Mouse (Mus musculus): ENCODE results near the gene Alpl. TPM values are rescaled to one million over a fixed set of nuclear protein-coding genes. Genes with fewer than 3 reads are reported as not detected.

Alpl gene
- total and polyA plus RNA-seq, 3 experiments: not detected

DNA sequence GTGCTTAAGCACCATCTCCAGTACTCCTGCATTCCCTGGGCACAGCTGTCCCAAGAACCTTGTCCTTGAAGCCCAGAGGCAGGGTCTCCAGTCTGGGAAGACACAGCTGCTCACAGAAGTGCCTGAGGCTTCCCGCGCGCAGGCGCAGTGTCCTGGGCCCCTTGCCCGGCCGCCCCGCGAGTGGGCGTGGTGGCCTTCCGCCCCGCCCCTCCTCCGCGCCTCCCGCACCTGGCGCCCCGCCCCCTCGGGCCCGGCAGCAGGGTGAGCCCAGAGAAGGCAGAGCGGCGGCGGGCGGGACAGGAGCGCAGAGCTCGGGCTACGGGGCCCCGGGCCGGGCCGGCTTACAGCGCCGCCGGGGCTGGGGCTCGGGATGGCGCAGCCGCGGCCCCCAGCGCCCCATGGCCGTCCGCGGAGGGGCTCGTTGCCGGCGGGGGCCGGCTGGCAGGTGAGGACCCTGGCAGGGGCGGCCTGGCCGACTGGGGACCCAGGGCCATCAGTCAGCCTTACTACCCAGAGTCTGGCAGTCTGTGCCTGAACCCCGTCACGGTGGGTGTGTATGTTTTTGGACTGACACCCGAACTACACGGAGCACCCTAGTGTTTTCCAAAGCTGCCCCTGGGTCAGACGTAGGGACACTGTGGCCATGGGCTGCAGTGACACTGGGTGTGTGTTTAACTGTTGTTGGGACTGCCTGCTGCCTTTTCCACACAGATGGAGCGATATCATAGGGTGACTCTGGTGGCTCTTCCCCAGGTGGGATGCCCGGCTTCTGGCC is 88.8 kb downstream of the Alpl start (continued):
- TF ChIP-seq POLR2A (IDR thresholded peaks at IDR 0.05; ENCODE audit: control insufficient read depth in 1 of 2, insufficient read depth in 1 of 2, low read depth in 1 of 2, low read length in 2 of 2, poor library complexity in 1 of 2): peak; percentile 35 to 62; a peak in 2 of 4 replicates
- no peak for TF ChIP-seq GATA1 (IDR thresholded peaks at IDR 0.05; ENCODE audit: low read depth, low read length)
- TF ChIP-seq ETS1 (IDR thresholded peaks at IDR 0.05; ENCODE audit: low read depth, low read length): no peak

DNA sequence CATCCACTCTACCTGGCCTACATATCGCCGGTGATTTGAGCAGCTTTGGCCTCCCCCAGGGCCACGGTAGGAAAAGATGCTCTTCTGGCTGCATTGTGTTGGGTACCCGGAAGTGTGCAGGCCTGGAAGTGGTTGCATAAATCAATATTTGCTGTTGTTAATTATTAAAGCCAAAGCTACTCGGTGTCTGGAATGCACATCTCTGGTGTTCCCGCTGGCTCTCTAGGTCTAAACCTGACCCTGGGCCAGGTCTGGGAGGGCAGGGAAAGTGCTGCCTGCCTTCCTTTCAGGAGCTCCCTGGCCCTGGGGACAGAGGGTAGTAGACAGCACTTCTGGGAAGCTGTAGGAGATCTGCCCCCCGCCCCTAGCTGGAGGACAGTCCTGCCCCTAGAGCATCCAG is 89.7 kb downstream of the Alpl start:
- no peak for DNase-seq (ENCODE audit: low read depth, low spot score)
- H3K27ac ChIP-seq (ENCODE audit: control insufficient read depth, low read depth, low read length): no peak overlapping the region
- H3K9ac ChIP-seq (ENCODE audit: control insufficient read depth, low read depth, low read length, poor library complexity, severe bottlenecking): no peak overlapping the region; the same call in 1 of the 2 replicates
- no peaks in the 10 kb centered on the region for H3K27me3 ChIP-seq (ENCODE audit: control insufficient read depth in 1 of 2, insufficient read depth in 2 of 2, low read length in 2 of 2)
- TF ChIP-seq NELFE (IDR thresholded peaks at IDR 0.05; ENCODE audit: low read depth, low read length) (no peak), MAX (IDR thresholded peaks at IDR 0.05; ENCODE audit: low read length) (no peak), ELF1 (IDR thresholded peaks at IDR 0.05; ENCODE audit: low read depth, low read length) (no peak), POLR2AphosphoS5 (IDR thresholded peaks at IDR 0.05; ENCODE audit: borderline replicate concordance, low read depth, low read length) (no peak), ZKSCAN1 (IDR thresholded peaks at IDR 0.05; ENCODE audit: low read depth, low read length) (no peak), POLR2A (IDR thresholded peaks at IDR 0.05; ENCODE audit: control insufficient read depth in 1 of 2, insufficient read depth in 1 of 2, low read depth in 1 of 2, low read length in 2 of 2, poor library complexity in 1 of 2) (no peak), GATA1 (IDR thresholded peaks at IDR 0.05; ENCODE audit: low read depth, low read length) (no peak), BHLHE40 (IDR thresholded peaks at IDR 0.05; ENCODE audit: borderline replicate concordance, low read depth, low read length) (no peak), MYC (IDR thresholded peaks at IDR 0.05; ENCODE audit: low read depth, low read length) (no peak), SMC3 (IDR thresholded peaks at IDR 0.05; ENCODE audit: low read depth, low read length) (no peak), MXI1 (IDR thresholded peaks at IDR 0.05; ENCODE audit: low read depth, low read length) (no peak), USF2 (IDR thresholded peaks at IDR 0.05; ENCODE audit: borderline replicate concordance in 1 of 2, insufficient read depth in 1 of 2, low read depth in 1 of 2, low read length in 2 of 2) (no peak)
- H3K79me2 ChIP-seq (ENCODE audit: control insufficient read depth, insufficient read depth, low read length, poor library complexity): no peaks in the 10 kb centered on the region; the same call in 1 of the 2 replicates
- peaks cover 0 to 5% of the 10 kb centered on the region in 2 experiments; a peak in 2 of 4 replicates for H3K36me3 ChIP-seq (ENCODE audit: control insufficient read depth in 1 of 2, insufficient read depth in 2 of 2, low read length in 2 of 2)
- H3K4me1 ChIP-seq (ENCODE audit: control insufficient read depth in 1 of 2, insufficient read depth in 2 of 2, low read length in 2 of 2): peaks cover 7 to 20% of the 10 kb centered on the region in 2 experiments
- no peaks in the 10 kb centered on the region for H3K9me3 ChIP-seq (replicated peaks; ENCODE audit: insufficient read depth, low read length)
- no peak overlapping the region for H3K4me3 ChIP-seq (ENCODE audit: control insufficient read depth in 1 of 2, insufficient read depth in 1 of 2, low read depth in 2 of 2, low read length in 2 of 2)

DNA sequence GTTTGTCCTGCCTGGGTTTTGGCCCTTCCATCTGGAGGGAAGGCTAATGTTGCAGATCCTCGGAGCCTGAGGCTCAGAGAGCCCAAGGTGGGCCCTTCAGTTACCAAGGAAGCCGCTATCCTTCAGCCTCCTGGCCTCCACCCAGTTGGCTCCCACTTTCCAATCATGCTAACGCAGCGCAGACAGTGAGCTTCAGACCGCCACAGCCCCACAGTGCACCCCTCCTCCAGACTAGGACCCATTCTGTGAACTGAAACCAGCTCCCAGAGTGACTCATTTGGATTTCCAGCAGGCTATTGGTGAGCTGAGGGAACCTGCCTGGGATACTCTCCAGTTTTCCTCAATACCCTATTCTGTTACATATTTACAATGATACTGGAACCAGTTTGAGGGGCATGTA is 90.8 kb downstream of the Alpl start:
- Histone ChIP-seq H3K79me2 (ENCODE audit: control insufficient read depth, insufficient read depth, low read length, poor library complexity) (no peaks in the 10 kb centered on the region; the same call in 1 of the 2 replicates), H3K27me3 (ENCODE audit: control insufficient read depth in 1 of 2, insufficient read depth in 2 of 2, low read length in 2 of 2) (no peaks in the 10 kb centered on the region), H3K4me1 (ENCODE audit: control insufficient read depth in 1 of 2, insufficient read depth in 2 of 2, low read length in 2 of 2) (peaks cover 7 to 20% of the 10 kb centered on the region in 2 experiments), H3K36me3 (ENCODE audit: control insufficient read depth in 1 of 2, insufficient read depth in 2 of 2, low read length in 2 of 2) (peaks cover 0 to 5% of the 10 kb centered on the region in 2 experiments; a peak in 2 of 4 replicates), H3K9ac (ENCODE audit: control insufficient read depth, low read depth, low read length, poor library complexity, severe bottlenecking) (no peak overlapping the region), H3K4me3 (ENCODE audit: control insufficient read depth in 1 of 2, insufficient read depth in 1 of 2, low read depth in 2 of 2, low read length in 2 of 2) (no peak overlapping the region), H3K9me3 (replicated peaks; ENCODE audit: insufficient read depth, low read length) (no peaks in the 10 kb centered on the region), H3K27ac (ENCODE audit: control insufficient read depth, low read depth, low read length) (no peak overlapping the region)
- TF ChIP-seq USF2 (IDR thresholded peaks at IDR 0.05; ENCODE audit: borderline replicate concordance in 1 of 2, insufficient read depth in 1 of 2, low read depth in 1 of 2, low read length in 2 of 2): no peak
- TF ChIP-seq JUND (IDR thresholded peaks at IDR 0.05; ENCODE audit: low read depth, low read length): no peak
- no peak for TF ChIP-seq MEF2A (IDR thresholded peaks at IDR 0.05; ENCODE audit: extremely low read depth, insufficient replicate concordance, low read depth, low read length, poor library complexity, severe bottlenecking)
- TF ChIP-seq E2F4 (IDR thresholded peaks at IDR 0.05; ENCODE audit: borderline replicate concordance, low read depth, low read length): no peak
- no peak for TF ChIP-seq RCOR1 (IDR thresholded peaks at IDR 0.05; ENCODE audit: low read depth, low read length)
- TF ChIP-seq TCF12 (IDR thresholded peaks at IDR 0.05; ENCODE audit: low read depth, low read length): no peak
- no peak for TF ChIP-seq POLR2A (IDR thresholded peaks at IDR 0.05; ENCODE audit: control insufficient read depth in 1 of 2, insufficient read depth in 1 of 2, low read depth in 1 of 2, low read length in 2 of 2, poor library complexity in 1 of 2)
- TF ChIP-seq SMC3 (IDR thresholded peaks at IDR 0.05; ENCODE audit: low read depth, low read length): no peak
- TF ChIP-seq TAL1 (IDR thresholded peaks at IDR 0.05; ENCODE audit: low read length): no peak
- TF ChIP-seq ZMIZ1 (IDR thresholded peaks at IDR 0.05; ENCODE audit: low read depth, low read length): no peak
- no peak for TF ChIP-seq SIN3A (IDR thresholded peaks at IDR 0.05; ENCODE audit: low read length)
- no peak for DNase-seq (ENCODE audit: low read depth, low spot score)
